Mouse (Mus musculus) erythroblast, embryonic 14.5 days (primary cell): ENCODE results near the gene Fastk.

ENCODE experiments used
- GATA1 ChIP-seq: IDR thresholded peaks from 2 replicates; pipeline ENCODE4 v1.6.1; 2012; ENCODE audit warnings: low read length, inconsistent platforms, mixed read lengths
- TAL1 ChIP-seq: IDR thresholded peaks from 3 replicates; pipeline ENCODE4 v1.6.1; 2012; ENCODE audit warnings: low read length, inconsistent platforms, mixed read lengths

DNA sequence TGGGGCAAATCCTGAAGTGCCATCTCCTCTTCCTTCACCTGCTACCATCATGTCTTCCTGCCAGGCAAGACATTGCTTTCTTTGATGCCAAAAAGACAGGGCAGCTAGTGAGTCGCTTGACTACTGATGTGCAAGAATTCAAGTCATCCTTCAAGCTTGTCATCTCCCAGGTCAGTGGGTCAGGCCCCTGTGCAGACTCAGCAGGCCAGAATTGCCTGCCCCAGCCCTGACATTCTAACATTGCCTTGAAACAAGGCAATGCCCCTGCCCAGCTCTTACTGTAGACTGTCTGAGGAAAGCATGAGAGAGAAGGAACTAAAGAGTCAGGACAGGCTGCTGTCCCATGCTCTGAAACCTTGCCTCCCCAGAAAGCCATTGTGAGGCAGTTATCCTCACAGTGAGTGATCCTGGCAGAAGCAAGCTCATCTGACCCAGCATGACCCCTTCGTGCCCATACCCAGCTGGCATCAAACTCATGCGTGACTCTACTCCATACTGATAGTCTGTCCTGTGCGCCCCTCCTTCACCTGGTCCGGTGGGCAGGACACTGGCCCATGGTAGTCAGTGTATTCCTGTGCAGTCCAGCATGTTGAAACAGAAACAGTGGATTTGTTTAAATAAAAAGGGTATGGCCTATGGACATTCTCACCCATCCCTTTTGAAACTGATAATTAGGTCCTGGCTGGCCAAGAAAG lies 44.0 kb downstream of the Fastk start:
- TF ChIP-seq TAL1 (no peak), GATA1 (no peak)
